Mouse (Mus musculus): ENCODE data around the gene Vmn1r111.
"Not testable (repeated sequence)": the region's sequence is repeated elsewhere in the genome, so short reads cannot be mapped to it uniquely, and the experiment has no call there.

GRCm38 (mm10) chr7:20668618-20669017 lies 34.4 kb downstream of the Vmn1r111 start, which contains the start of gene Vmn1r107:
- TF ChIP-seq EP300, CTCF (IDR thresholded peaks at IDR 0.05; ENCODE audit: low read depth): not testable (repeated sequence)
